Mouse (Mus musculus): ENCODE results near the gene Myo1h. TPM values are rescaled to one million over a fixed set of nuclear protein-coding genes. Genes with fewer than 3 reads are reported as not detected.
A peak's percentile ranks its signal among the peaks of the same experiment; 100 is the strongest.

Myo1h gene
- polyA plus RNA-seq, 1 experiment from 2014 or later = 0.82 TPM

- WGBS = 5% methylated on average over 3 of the region's 3 CpGs
- DNase-seq (ENCODE audit: low spot score) = no peak
- Histone ChIP-seq H3K27me3 (ENCODE audit: insufficient read depth, poor library complexity, severe bottlenecking) (no peaks in the 10 kb centered on the region), H3K9me3 (no peaks in the 10 kb centered on the region), H3K36me3 (peaks cover 92% of the 10 kb centered on the region), H3K27ac (peak overlapping the region; percentile 67), H3K4me1 (peaks cover 75% of the 10 kb centered on the region), H3K4me3 (no peak overlapping the region)
These were observed 82.4 kb downstream of the Myo1h start for GRCm38 (mm10) chr5:114371331-114371730.

DNA sequence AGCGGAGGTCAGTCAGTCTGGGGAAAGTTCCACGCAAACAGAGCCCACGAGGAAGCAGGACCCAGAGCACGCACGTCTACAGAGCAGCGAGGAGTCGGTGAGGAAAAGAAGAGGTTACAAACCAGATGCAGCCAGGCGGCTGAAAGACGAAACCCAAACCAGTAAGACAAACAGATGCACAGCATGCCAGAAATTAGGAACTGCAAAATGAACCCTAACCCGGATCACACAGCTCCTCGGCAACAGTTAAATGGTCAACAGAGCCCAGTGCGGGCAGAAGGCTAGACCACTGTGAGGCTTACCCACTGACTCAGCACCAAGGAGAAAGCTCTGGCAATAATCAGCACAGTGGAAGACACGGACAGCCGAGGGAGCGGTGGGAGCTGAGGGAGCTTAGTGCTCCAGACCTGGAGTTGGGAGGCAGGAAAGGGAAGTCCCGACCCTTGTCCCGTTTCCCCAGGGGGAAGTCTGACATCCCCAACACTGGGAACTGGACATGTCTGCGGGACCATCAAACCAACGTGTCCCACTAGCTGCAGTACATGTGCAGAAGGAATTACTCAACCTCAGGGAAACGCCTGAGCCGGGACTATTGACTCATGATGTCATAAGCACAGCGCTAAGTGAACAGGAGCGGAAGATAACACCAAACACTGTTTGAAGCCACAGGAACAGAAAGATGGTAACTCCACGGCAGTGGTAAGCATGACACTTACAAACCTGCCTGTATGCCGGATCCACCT is 82.9 kb downstream of the Myo1h start:
- Histone ChIP-seq H3K9me3 (no peaks in the 10 kb centered on the region), H3K4me3 (no peak overlapping the region), H3K27ac (peak overlapping the region; percentile 67), H3K27me3 (ENCODE audit: insufficient read depth, poor library complexity, severe bottlenecking) (no peaks in the 10 kb centered on the region), H3K36me3 (peaks cover 90% of the 10 kb centered on the region), H3K4me1 (peaks cover 81% of the 10 kb centered on the region)
- DNase-seq (ENCODE audit: low spot score) = no peak
- 48% methylated on average over 25 of the region's 25 CpGs for WGBS

- Histone ChIP-seq H3K4me1 (peaks cover 87% of the 10 kb centered on the region), H3K27ac (peak overlapping the region; percentile 67), H3K27me3 (ENCODE audit: insufficient read depth, poor library complexity, severe bottlenecking) (no peaks in the 10 kb centered on the region), H3K36me3 (peaks cover 83% of the 10 kb centered on the region), H3K4me3 (no peak overlapping the region), H3K9me3 (no peaks in the 10 kb centered on the region)
- no peak for DNase-seq (ENCODE audit: low spot score)
- WGBS = 39% methylated on average over 11 of the region's 11 CpGs
These were observed 83.6 kb downstream of the Myo1h start for GRCm38 (mm10) chr5:114372565-114372964.

DNA sequence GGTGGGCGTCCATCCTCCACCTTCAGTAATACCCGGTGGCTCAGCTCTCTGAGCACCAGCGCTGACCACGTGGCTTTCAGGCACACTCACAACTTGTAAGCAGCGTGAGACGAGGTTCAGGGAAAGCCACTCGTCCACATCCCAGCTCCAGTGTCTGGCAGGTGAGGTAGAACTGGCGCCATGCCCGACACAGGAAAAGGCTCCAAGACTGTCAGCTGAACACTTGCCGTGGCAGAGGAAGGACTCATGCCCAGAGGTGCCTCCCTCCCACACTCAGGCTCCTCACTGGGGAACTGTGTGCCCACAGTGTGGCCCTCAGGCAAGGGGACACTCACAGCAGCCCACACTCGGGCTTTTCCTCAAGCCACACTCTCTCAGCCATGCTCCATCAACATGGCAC is 84.2 kb downstream of the Myo1h start:
- DNase-seq (ENCODE audit: low spot score) = no peak
- no peak overlapping the region for H3K4me3 ChIP-seq
- peaks cover 93% of the 10 kb centered on the region for H3K4me1 ChIP-seq
- peaks cover 77% of the 10 kb centered on the region for H3K36me3 ChIP-seq
- no peaks in the 10 kb centered on the region for H3K27me3 ChIP-seq (ENCODE audit: insufficient read depth, poor library complexity, severe bottlenecking)
- H3K9me3 ChIP-seq = no peaks in the 10 kb centered on the region
- H3K27ac ChIP-seq = peak overlapping the region; percentile 67
- 74% methylated on average over 11 of the region's 11 CpGs for whole genome bisulfite sequencing

DNA sequence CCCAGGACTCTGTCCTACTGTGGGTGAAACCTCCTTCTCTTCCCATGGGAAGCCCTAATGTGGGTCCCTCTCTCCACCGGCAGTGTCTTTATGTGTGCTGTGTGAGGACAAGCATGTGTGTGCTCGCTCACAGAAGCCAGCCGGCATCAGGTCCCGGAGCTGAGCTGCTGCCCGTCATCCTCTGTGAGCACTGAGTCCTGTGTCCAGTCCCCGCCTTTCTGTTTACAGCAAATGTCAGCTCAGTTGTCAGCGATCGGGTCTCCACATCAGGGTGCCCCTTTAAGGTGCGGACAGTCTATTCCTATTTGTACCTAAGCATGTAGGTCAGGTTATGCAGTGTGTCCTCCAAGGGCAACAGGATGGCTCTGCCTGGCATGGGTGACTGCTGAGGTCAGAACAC is 84.6 kb downstream of the Myo1h start:
- WGBS = 82% methylated on average over 9 of the region's 9 CpGs
- peak overlapping the region; percentile 67 for H3K27ac ChIP-seq
- H3K9me3 ChIP-seq = no peaks in the 10 kb centered on the region
- H3K36me3 ChIP-seq = peaks cover 73% of the 10 kb centered on the region
- DNase-seq (ENCODE audit: low spot score) = no peak
- H3K4me1 ChIP-seq = peaks cover 96% of the 10 kb centered on the region
- no peaks in the 10 kb centered on the region for H3K27me3 ChIP-seq (ENCODE audit: insufficient read depth, poor library complexity, severe bottlenecking)
- no peak overlapping the region for H3K4me3 ChIP-seq

- H3K36me3 ChIP-seq = peaks cover 63% of the 10 kb centered on the region
- no peak overlapping the region for H3K4me3 ChIP-seq
- peaks cover 98% of the 10 kb centered on the region for H3K4me1 ChIP-seq
- DNase-seq (ENCODE audit: low spot score) = no peak
- no peaks in the 10 kb centered on the region for H3K27me3 ChIP-seq (ENCODE audit: insufficient read depth, poor library complexity, severe bottlenecking)
- 79% methylated on average over 23 of the region's 23 CpGs for WGBS
- H3K9me3 ChIP-seq = no peaks in the 10 kb centered on the region
- peak overlapping the region; percentile 43; the same call in 1 of the 2 replicates for H3K27ac ChIP-seq
These were observed 85.6 kb downstream of the Myo1h start for GRCm38 (mm10) chr5:114374409-114375213.

DNA sequence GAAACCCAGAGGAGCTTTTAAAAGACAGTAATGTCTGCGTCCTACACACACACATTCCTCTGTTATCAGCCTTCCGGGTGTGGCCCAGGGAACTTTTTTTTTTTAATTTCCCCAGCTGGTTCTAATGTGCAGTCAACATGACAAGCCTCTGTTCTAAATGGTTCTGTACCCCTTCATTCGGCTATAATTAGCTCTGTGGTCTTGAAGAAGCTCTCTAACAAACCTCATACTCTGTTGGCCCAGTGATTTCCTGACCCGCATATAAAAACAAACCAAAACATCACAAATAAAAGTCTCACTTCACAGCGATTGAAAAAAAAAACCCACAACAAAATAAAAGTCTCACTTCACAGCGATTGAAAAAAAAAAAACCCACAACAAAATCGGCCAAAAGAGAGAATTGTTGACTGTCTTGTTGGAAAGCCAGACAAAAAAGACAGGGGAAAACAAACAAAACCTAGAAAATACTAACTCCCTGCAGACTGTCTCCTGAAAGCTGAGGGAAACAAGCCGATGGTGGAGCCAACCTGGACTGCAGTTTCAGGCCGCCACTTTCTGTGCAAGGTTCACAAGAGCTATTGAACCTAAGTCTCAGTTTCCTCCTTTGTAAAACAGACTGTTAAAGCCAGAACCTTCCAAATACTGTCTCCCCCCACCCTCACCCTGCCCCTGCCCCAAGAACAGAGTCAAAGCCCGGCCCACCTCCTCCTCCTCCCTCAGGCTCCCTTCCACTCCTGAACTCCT is 89.4 kb downstream of the Myo1h start:
- 39% methylated on average over 10 of the region's 10 CpGs for WGBS
- no peak for DNase-seq (ENCODE audit: low spot score)
- peaks cover 73% of the 10 kb centered on the region for H3K4me1 ChIP-seq

GRCm38 (mm10) chr5:114378936-114379335 is 90.0 kb downstream of the Myo1h start:
- no peak for DNase-seq (ENCODE audit: low spot score)
- Histone ChIP-seq H3K9me3 (no peaks in the 10 kb centered on the region), H3K4me1 (peaks cover 67% of the 10 kb centered on the region), H3K36me3 (peaks cover 37% of the 10 kb centered on the region), H3K4me3 (peak overlapping the region; percentile 92), H3K27me3 (ENCODE audit: insufficient read depth, poor library complexity, severe bottlenecking) (no peaks in the 10 kb centered on the region), H3K27ac (peak overlapping the region; percentile 98)
- WGBS = 42% methylated on average over 6 of the region's 6 CpGs

More for the DNA sequence above, 89.4 kb downstream of the Myo1h start:
- Histone ChIP-seq H3K27ac (peak overlapping the region; percentile 98), H3K9me3 (no peaks in the 10 kb centered on the region), H3K27me3 (ENCODE audit: insufficient read depth, poor library complexity, severe bottlenecking) (no peaks in the 10 kb centered on the region), H3K4me3 (peak overlapping the region; percentile 92), H3K36me3 (peaks cover 38% of the 10 kb centered on the region)

GRCm38 (mm10) chr5:114379763-114380162 is 90.8 kb downstream of the Myo1h start:
- H3K9me3 ChIP-seq = no peaks in the 10 kb centered on the region
- no peaks in the 10 kb centered on the region for H3K27me3 ChIP-seq (ENCODE audit: insufficient read depth, poor library complexity, severe bottlenecking)
- H3K4me3 ChIP-seq = peak overlapping the region; percentile 92
- peak overlapping the region; percentile 98 for H3K27ac ChIP-seq
- peaks cover 36% of the 10 kb centered on the region for H3K36me3 ChIP-seq
- DNase-seq (ENCODE audit: low spot score) = no peak
- peaks cover 59% of the 10 kb centered on the region for H3K4me1 ChIP-seq
- 3% methylated on average over 20 of the region's 20 CpGs for WGBS

- peaks cover 52% of the 10 kb centered on the region for H3K4me1 ChIP-seq
These were observed 91.4 kb downstream of the Myo1h start, which contains the start of the genes Kctd10 and Ube3b for GRCm38 (mm10) chr5:114380209-114381012. TSS of gene Kctd10 (minus strand) at chr5:114380508. TSS of gene Ube3b (plus strand) at chr5:114380607.

GRCm38 (mm10) chr5:114381013-114381351 is 92.0 kb downstream of the Myo1h start:
- peaks cover 47% of the 10 kb centered on the region for H3K4me1 ChIP-seq
- WGBS = 0% methylated on average over 18 of the region's 18 CpGs
- H3K9me3 ChIP-seq = no peaks in the 10 kb centered on the region
- peak overlapping the region; percentile 92 for H3K4me3 ChIP-seq
- peaks cover 35% of the 10 kb centered on the region for H3K36me3 ChIP-seq
- DNase-seq (ENCODE audit: low spot score) = no peak
- H3K27ac ChIP-seq = peak overlapping the region; percentile 98
- H3K27me3 ChIP-seq (ENCODE audit: insufficient read depth, poor library complexity, severe bottlenecking) = no peaks in the 10 kb centered on the region

More at GRCm38 (mm10) chr5:114380209-114381012, 91.4 kb downstream of the Myo1h start, which contains the start of the genes Kctd10 and Ube3b:
- WGBS = 1% methylated on average over 74 of the region's 74 CpGs
- Histone ChIP-seq H3K9me3 (no peaks in the 10 kb centered on the region), H3K4me3 (peak within 1 kb of the TSS; percentile 92), H3K27ac (peak within 1 kb of the TSS; percentile 98), H3K27me3 (ENCODE audit: insufficient read depth, poor library complexity, severe bottlenecking) (no peaks in the 10 kb centered on the region), H3K36me3 (peaks cover 35% of the 10 kb centered on the region)
- DNase-seq (ENCODE audit: low spot score) = peak; percentile 95
